Mouse (Mus musculus): ENCODE measurements around the gene Kpna4. TPM values are rescaled to one million over a fixed set of nuclear protein-coding genes. Genes with fewer than 3 reads are reported as not detected.

Gene Kpna4
- total and polyA plus RNA-seq, 2 experiments from 2014 or later = 32.7 to 91.1 TPM

GRCm38 (mm10) chr3:69017181-69017580 is 109.7 kb downstream of the Kpna4 start:
- Histone ChIP-seq H3K27ac (ENCODE audit: low read depth, low read length) (no peak overlapping the region), H3K9me3 (ENCODE audit: low read length) (no peaks in the 10 kb centered on the region), H3K9ac (no peak overlapping the region), H3K4me1 (ENCODE audit: insufficient read depth) (no peaks in the 10 kb centered on the region), H3K4me2 (ENCODE audit: low read depth) (no peak overlapping the region), H3K4me3 (ENCODE audit: low read depth, low read length) (no peak overlapping the region), H3K27me3 (ENCODE audit: insufficient read depth, low read length) (no peaks in the 10 kb centered on the region), H3K36me3 (ENCODE audit: insufficient read depth) (peaks cover 7% of the 10 kb centered on the region; the same call in 1 of the 2 replicates)
- ATAC-seq = no peak
- TF ChIP-seq CTCF (IDR thresholded peaks at IDR 0.05; ENCODE audit: low read depth) = no peak
- DNase-seq = no peak
- WGBS = 96% methylated on average over 3 of the region's 3 CpGs

Other genes with a start within 250 kb of the Kpna4 start
- gene Ift80, start 122.5 kb downstream of the Kpna4 start, total RNA-seq (2014; rRNA removed) = 8.9 and 9.2 TPM in 2 replicates
- gene Ift80, start 122.5 kb downstream of the Kpna4 start, polyA plus RNA-seq (2015; fragmentation: Nextera tagmentation; extraction: Ambion mirVana) = 2.6 and 3.8 TPM in 2 replicates
- 16.4 and 21.1 TPM in 2 replicates for gene Smc4, start 122.4 kb downstream of the Kpna4 start, total RNA-seq (2014; rRNA removed)
- gene Smc4, start 122.4 kb downstream of the Kpna4 start, polyA plus RNA-seq (2015; fragmentation: Nextera tagmentation; extraction: Ambion mirVana) = 19.4 and 30.2 TPM in 2 replicates
- gene Trim59, start 82.4 kb downstream of the Kpna4 start, total RNA-seq (2014; rRNA removed) = 8.0 and 8.6 TPM in 2 replicates
- 21.3 and 22.1 TPM in 2 replicates for gene Trim59, start 82.4 kb downstream of the Kpna4 start, polyA plus RNA-seq (2015; fragmentation: Nextera tagmentation; extraction: Ambion mirVana)
- not detected in 2 replicates for gene Arl14, start 95.3 kb upstream of the Kpna4 start, total RNA-seq (2014; rRNA removed)
- gene Arl14, start 95.3 kb upstream of the Kpna4 start, polyA plus RNA-seq (2015; fragmentation: Nextera tagmentation; extraction: Ambion mirVana) = not detected in 2 replicates
- gene Ppm1l, start 189.7 kb upstream of the Kpna4 start, total RNA-seq (2014; rRNA removed) = 21.6 and 27.6 TPM in 2 replicates
- 13.2 and 19.2 TPM in 2 replicates for gene Ppm1l, start 189.7 kb upstream of the Kpna4 start, polyA plus RNA-seq (2015; fragmentation: Nextera tagmentation; extraction: Ambion mirVana)